Mouse (Mus musculus) frontal cortex, postnatal 10 days (tissue): ENCODE data around the gene Agpat4.

Experiments
- DNase-seq, 2 experiments: peaks; one replicate each; pipeline ENCODE4 v3.0.0; 2022; ENCODE audit warnings: low spot score in 2 of 2, mixed read lengths in 1 of 2

The Agpat4 gene

GRCm38 (mm10) chr17:12118561-12118925, at the start of gene Agpat4:
Gene Agpat4 (plus strand): TSS chr17:12118704.
- DNase-seq = peak in 1 of 2 experiments; percentile 44

- DNase-seq = no peak
These were observed 41.7 kb upstream of the Agpat4 start for GRCm38 (mm10) chr17:12076816-12077215.

- DNase-seq = no peak
These were observed 37.6 kb upstream of the Agpat4 start for GRCm38 (mm10) chr17:12080656-12081495.

- DNase-seq = no peak
These were observed 36.3 kb upstream of the Agpat4 start for GRCm38 (mm10) chr17:12082201-12082600.

GRCm38 (mm10) chr17:12090261-12090927, 28.1 kb upstream of the Agpat4 start:
- no peak for DNase-seq

- no peak for DNase-seq
These were observed 25.5 kb upstream of the Agpat4 start for GRCm38 (mm10) chr17:12092901-12093564.

- DNase-seq = no peak
These were observed 24.5 kb upstream of the Agpat4 start for GRCm38 (mm10) chr17:12094016-12094415.

GRCm38 (mm10) chr17:12094827-12095590, 23.5 kb upstream of the Agpat4 start:
- no peak for DNase-seq

- no peak for DNase-seq
These were observed 19.1 kb upstream of the Agpat4 start for GRCm38 (mm10) chr17:12099415-12099814.

- DNase-seq = no peak
These were observed 16.2 kb upstream of the Agpat4 start for GRCm38 (mm10) chr17:12102326-12102725.

GRCm38 (mm10) chr17:12103781-12104180, 14.7 kb upstream of the Agpat4 start:
- no peak for DNase-seq

- DNase-seq = no peak
These were observed 14.3 kb upstream of the Agpat4 start for GRCm38 (mm10) chr17:12104245-12104644.

- DNase-seq = no peak
These were observed 13.8 kb upstream of the Agpat4 start for GRCm38 (mm10) chr17:12104690-12105089.

GRCm38 (mm10) chr17:12106255-12106654, 12.2 kb upstream of the Agpat4 start:
- DNase-seq = no peak

- DNase-seq = no peak
These were observed 4.9 kb upstream of the Agpat4 start for GRCm38 (mm10) chr17:12113626-12114025.

- DNase-seq = no peak
These were observed 3.4 kb upstream of the Agpat4 start for GRCm38 (mm10) chr17:12115086-12115485.

- no peak for DNase-seq
These were observed 373 bp upstream of the Agpat4 start for GRCm38 (mm10) chr17:12118131-12118530.

GRCm38 (mm10) chr17:12118926-12119641, 580 bp downstream of the Agpat4 start:
- peak; percentile 81 to 85 for DNase-seq

GRCm38 (mm10) chr17:12119675-12120074, 1.2 kb downstream of the Agpat4 start:
- peak; percentile 52 to 54 for DNase-seq

GRCm38 (mm10) chr17:12120268-12120667, 1.8 kb downstream of the Agpat4 start:
- no peak for DNase-seq

- no peak for DNase-seq
These were observed 2.8 kb downstream of the Agpat4 start for GRCm38 (mm10) chr17:12121226-12121794.
